Mouse (Mus musculus) lung, embryonic 16.5 days (tissue): ENCODE measurements around the gene Ptprj. TPM values are rescaled to one million over a fixed set of nuclear protein-coding genes. Genes with fewer than 3 reads are reported as not detected.
A peak's percentile ranks its signal among the peaks of the same experiment; 100 is the strongest.

Source experiments
- ATAC-seq: fragments of 200-750 bp; cut with Nextera tagmentation; 2 replicates; pipeline ENCODE4 v1.8.0; 2017; ENCODE audit warnings: low read depth, mild to moderate bottlenecking, moderate library complexity
- H3K27ac ChIP-seq: fragments of 300-500 bp; sonication (generic); 2 replicates; pipeline ENCODE4 v1.5.1; 2014; ENCODE audit warnings: mild to moderate bottlenecking, control low read depth, low read length
- H3K27me3 ChIP-seq: fragments of 300-500 bp; sonication (generic); 2 replicates; pipeline ENCODE4 v1.6.1; 2014; ENCODE audit warnings: low read depth, low read length, mixed read lengths; ENCODE audit not compliant: control insufficient read depth, insufficient read depth
- H3K36me3 ChIP-seq: fragments of 300-500 bp; sonication (generic); 2 replicates; pipeline ENCODE4 v1.6.1; 2014; ENCODE audit warnings: low read length; ENCODE audit not compliant: control insufficient read depth, insufficient read depth
- H3K4me1 ChIP-seq: fragments of 300-500 bp; sonication (generic); replicated peaks from 2 replicates; pipeline ENCODE4 v1.6.1; 2014; ENCODE audit warnings: low read length, mixed read lengths; ENCODE audit not compliant: control insufficient read depth, insufficient read depth
- H3K4me2 ChIP-seq: fragments of 300-500 bp; sonication (generic); 2 replicates; pipeline ENCODE4 v1.6.1; 2014; ENCODE audit warnings: low read depth, low read length, control low read depth
- H3K4me3 ChIP-seq: fragments of 300-500 bp; sonication (generic); 2 replicates; pipeline ENCODE4 v1.5.1; 2014; ENCODE audit warnings: mild to moderate bottlenecking, low read length, control low read depth
- H3K9ac ChIP-seq: fragments of 300-500 bp; sonication (generic); 2 replicates; pipeline ENCODE4 v1.6.1; 2014; ENCODE audit warnings: low read length, control low read depth
- H3K9me3 ChIP-seq: fragments of 300-500 bp; sonication (generic); 2 replicates; pipeline ENCODE4 v1.6.1; 2016; ENCODE audit warnings: low read length; ENCODE audit not compliant: control insufficient read depth
- WGBS: fragments of 180-500 bp; shearing (Covaris S2); extraction: QIAGEN DNeasy Blood & Tissue Kit; methylation state at CpG from one replicate; pipeline ENCODE4 v1.1.7; 2014; 5-methylcytosine and 5-hydroxymethylcytosine counted together
- polyA plus RNA-seq: library from polyadenylated mRNA; unstranded; fragments of >200 nt; fragmentation: Nextera tagmentation; extraction: Ambion mirVana; gene quantifications from 2 replicates; pipeline ENCODE4 v1.2.1, GENCODE M21; 2015

Ptprj gene
- polyA plus RNA-seq, 1 experiment from 2014 or later = 2.7 TPM

DNA sequence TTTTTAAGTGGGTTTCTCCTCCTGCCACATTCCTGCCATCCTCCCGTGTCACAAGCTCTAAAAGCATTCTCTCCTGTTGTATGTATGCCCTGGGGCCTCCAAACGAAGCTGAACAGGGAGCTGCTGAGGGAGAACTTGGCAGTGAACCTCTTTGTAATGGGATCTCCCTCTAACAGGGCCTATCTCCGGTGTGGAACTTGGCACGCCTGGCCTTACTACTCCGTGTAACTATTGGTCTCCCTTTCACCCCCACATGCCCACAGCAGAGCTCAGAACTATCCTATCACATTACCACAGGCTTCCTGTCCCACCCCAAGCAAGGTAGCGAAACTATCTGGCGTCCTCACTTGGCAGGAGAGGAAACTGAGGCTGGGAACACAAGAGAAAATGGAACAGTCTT is 14.4 kb downstream of the Ptprj start:
- Histone ChIP-seq H3K4me3 (no peak overlapping the region), H3K27me3 (no peaks in the 10 kb centered on the region), H3K4me1 (peaks cover 9% of the 10 kb centered on the region; the same call in 1 of the 2 replicates), H3K27ac (no peak overlapping the region), H3K36me3 (no peaks in the 10 kb centered on the region), H3K9me3 (no peaks in the 10 kb centered on the region), H3K4me2 (no peak overlapping the region), H3K9ac (no peak overlapping the region)
- peak; percentile 15; the same call in 1 of the 2 replicates for ATAC-seq
- WGBS = 47% methylated on average over 7 of the region's 7 CpGs

DNA sequence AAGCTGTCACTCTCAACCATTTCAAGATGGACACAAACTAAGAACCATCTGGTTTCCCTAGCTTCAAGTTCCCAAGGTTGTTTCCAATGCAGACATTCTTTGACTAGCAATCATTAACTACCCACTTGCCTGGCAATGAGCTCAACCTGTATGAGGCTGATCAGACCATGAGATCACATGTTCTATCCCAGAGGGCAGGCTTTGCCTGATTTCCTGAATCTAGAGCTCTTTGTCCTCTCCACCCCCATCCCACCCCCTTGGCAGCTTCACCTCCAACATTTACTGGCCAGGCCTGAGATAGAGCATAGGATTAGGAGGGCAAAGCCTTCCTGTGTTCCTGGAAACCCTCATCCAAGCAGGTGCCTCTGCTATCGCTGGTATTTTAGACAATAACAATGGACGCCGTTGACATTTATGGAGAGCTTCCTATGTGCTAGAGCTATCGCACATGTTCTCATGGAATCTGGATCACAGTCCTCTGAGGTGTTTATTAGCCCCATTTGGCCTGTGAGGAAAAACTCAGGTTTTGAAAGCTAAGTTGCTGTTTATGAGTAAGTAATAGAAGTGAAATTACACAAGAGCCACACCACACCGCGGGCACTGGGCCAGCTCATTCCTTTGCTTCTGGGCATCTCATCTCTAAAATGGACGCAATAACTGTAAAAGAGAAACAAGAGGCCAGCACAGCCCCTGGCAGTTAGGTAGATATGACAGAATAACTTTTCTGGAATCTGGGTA is 15.1 kb downstream of the Ptprj start:
- WGBS = 83% methylated on average over 7 of the region's 7 CpGs

DNA sequence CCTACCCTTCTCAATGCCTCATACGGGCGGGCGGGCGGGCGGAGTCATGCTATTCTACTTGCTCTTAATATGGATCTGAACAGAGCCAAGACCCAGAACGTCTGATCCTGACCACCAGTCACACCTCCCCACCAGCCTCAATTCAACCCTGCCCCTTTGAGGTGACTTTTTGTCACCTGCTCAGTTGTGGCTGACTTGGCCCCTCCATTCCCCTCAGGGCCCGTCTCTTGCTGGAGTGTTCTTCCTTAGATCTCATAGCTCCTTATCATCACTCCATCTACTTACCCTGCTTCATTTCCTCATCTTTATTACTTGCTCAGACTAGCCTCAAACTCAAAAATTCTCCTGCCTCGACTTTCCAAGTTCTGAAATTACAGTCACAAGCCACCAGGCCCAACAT is 15.9 kb downstream of the Ptprj start:
- no peak overlapping the region for H3K4me3 ChIP-seq
- no peak for ATAC-seq
- H3K4me2 ChIP-seq = no peak overlapping the region
- no peaks in the 10 kb centered on the region for H3K9me3 ChIP-seq
- no peaks in the 10 kb centered on the region for H3K27me3 ChIP-seq
- H3K4me1 ChIP-seq = peaks cover 12% of the 10 kb centered on the region; the same call in 1 of the 2 replicates
- no peaks in the 10 kb centered on the region for H3K36me3 ChIP-seq
- WGBS = 81% methylated on average over 8 of the region's 8 CpGs
- H3K9ac ChIP-seq = no peak overlapping the region
- H3K27ac ChIP-seq = no peak overlapping the region

More for the DNA sequence above, 15.1 kb downstream of the Ptprj start:
- Histone ChIP-seq H3K4me2 (no peak overlapping the region), H3K9me3 (no peaks in the 10 kb centered on the region), H3K27ac (no peak overlapping the region), H3K4me3 (no peak overlapping the region), H3K4me1 (peaks cover 12% of the 10 kb centered on the region; the same call in 1 of the 2 replicates), H3K9ac (no peak overlapping the region), H3K36me3 (no peaks in the 10 kb centered on the region), H3K27me3 (no peaks in the 10 kb centered on the region)
- no peak for ATAC-seq

DNA sequence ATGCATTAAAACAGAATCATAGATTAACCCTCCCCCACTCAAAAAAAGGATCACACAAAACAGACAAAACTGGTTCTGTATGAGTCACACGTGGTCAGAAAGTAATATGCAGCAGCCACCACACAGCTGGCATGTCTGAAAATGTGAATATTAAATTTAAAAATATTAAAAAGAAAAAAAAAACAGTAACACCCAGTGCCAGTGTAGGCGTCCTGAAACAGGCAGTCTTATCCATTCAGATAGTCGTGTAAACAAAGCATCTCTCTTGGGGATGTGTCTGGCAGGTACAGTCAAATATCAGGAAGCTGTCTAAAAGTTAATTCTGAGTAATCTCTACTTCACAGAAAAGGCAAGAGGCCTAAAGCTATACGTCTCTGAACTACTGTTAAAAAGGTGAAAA is 17.3 kb downstream of the Ptprj start:
- ATAC-seq = no peak
- Histone ChIP-seq H3K36me3 (no peaks in the 10 kb centered on the region), H3K9ac (no peak overlapping the region), H3K27me3 (no peaks in the 10 kb centered on the region), H3K4me1 (peaks cover 12% of the 10 kb centered on the region; the same call in 1 of the 2 replicates), H3K4me2 (no peak overlapping the region), H3K27ac (no peak overlapping the region), H3K9me3 (no peaks in the 10 kb centered on the region), H3K4me3 (no peak overlapping the region)
- 61% methylated on average over 4 of the region's 4 CpGs for WGBS

DNA sequence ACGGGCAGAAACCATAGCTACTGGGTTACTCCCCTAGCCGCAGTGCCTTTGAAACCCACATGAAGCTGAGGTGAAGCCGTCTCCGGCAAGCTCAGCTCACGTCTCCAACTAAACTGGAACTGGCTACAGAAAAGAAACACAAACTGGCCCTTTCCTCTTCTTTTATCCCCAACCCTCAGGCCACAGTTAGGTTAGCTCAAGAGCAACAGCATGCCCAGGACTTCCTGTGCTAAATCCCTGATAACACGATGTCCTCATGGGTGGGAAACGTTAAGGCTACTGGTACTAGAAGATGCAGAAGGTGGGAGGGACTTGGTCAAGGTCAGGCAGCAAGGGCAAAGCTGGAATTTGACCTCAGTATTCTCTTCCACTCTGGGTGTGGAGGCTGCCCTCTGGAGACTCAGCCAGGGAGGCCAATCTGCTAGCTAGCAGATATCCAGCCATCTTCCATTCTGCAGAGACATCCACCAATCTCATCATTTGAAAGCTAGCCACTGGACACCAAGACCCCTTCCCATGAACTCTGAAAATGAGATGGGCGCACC is 18.2 kb downstream of the Ptprj start:
- H3K4me2 ChIP-seq = no peak overlapping the region
- H3K4me3 ChIP-seq = no peak overlapping the region
- peaks cover 12% of the 10 kb centered on the region; the same call in 1 of the 2 replicates for H3K4me1 ChIP-seq
- WGBS = 58% methylated on average over 8 of the region's 8 CpGs
- no peaks in the 10 kb centered on the region for H3K27me3 ChIP-seq
- no peak for ATAC-seq
- no peaks in the 10 kb centered on the region for H3K36me3 ChIP-seq
- H3K9ac ChIP-seq = no peak overlapping the region
- H3K27ac ChIP-seq = no peak overlapping the region
- no peaks in the 10 kb centered on the region for H3K9me3 ChIP-seq

DNA sequence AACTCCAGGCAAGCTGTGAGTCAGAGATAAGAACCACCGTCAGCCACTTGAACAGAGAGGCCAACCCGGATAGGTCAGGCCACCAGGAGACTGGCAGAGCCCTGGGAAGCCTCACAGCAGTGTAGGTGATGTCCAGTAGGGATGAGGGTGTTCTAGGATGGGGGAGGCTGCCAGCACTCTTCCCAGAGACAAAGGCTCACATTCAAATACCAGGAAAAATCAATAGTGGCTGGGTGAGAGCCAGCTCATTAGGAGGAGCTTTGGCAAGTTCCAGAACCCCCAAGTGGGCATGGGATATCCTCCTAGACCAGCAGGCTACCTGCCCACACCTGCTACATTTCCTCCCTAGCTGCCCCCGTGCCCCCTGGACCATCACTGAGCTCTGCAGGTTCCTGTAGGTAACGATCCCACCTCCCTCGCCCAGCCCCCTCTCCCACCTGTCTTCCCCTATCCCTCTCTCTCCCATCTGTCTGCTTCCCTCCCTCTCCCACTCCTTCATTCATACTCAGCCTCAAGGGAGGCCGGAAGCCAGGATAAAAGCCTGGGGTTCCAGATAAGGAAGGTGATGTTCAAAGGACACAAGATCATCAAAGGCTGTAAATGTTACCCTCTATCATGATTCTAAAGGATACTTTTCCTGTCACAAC is 20.1 kb downstream of the Ptprj start:
- no peak overlapping the region for H3K4me3 ChIP-seq
- H3K4me1 ChIP-seq = peaks cover 10% of the 10 kb centered on the region; the same call in 1 of the 2 replicates
- no peak overlapping the region for H3K4me2 ChIP-seq
- peak; percentile 44; the same call in 1 of the 2 replicates for ATAC-seq
- no peaks in the 10 kb centered on the region for H3K36me3 ChIP-seq
- no peak overlapping the region for H3K27ac ChIP-seq
- no peaks in the 10 kb centered on the region for H3K27me3 ChIP-seq
- H3K9ac ChIP-seq = no peak overlapping the region
- WGBS = 30% methylated on average over 6 of the region's 6 CpGs
- no peaks in the 10 kb centered on the region for H3K9me3 ChIP-seq

DNA sequence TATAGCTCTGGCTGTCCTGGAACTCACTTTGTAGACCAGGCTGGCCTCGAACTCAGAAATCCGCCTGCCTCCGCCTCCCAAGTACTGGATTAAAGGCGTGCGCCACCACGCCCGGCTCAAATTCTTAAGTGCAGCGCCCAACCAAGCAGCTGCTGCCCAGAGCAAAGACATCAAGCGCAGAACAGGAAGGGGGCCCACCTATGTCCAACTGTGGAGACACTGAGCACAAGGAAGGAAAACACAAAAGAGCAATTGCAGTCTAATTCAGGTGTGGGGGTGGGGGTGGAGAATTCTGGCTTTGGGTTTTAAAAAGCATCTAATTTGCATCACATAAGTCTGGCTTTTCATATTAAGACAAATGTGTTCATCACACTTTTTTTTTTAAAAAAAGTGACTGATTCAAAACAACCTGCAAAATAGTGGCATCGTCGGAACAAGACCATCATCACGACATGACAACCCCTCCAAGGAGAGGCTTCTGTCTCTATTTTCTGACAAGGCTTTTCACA is 20.7 kb downstream of the Ptprj start:
- no peak overlapping the region for H3K9ac ChIP-seq
- peaks cover 7% of the 10 kb centered on the region; the same call in 1 of the 2 replicates for H3K4me1 ChIP-seq
- ATAC-seq = no peak
- WGBS = 65% methylated on average over 12 of the region's 12 CpGs
- no peaks in the 10 kb centered on the region for H3K36me3 ChIP-seq
- no peaks in the 10 kb centered on the region for H3K27me3 ChIP-seq
- no peak overlapping the region for H3K4me2 ChIP-seq
- no peak overlapping the region for H3K27ac ChIP-seq
- H3K9me3 ChIP-seq = no peaks in the 10 kb centered on the region
- no peak overlapping the region for H3K4me3 ChIP-seq

DNA sequence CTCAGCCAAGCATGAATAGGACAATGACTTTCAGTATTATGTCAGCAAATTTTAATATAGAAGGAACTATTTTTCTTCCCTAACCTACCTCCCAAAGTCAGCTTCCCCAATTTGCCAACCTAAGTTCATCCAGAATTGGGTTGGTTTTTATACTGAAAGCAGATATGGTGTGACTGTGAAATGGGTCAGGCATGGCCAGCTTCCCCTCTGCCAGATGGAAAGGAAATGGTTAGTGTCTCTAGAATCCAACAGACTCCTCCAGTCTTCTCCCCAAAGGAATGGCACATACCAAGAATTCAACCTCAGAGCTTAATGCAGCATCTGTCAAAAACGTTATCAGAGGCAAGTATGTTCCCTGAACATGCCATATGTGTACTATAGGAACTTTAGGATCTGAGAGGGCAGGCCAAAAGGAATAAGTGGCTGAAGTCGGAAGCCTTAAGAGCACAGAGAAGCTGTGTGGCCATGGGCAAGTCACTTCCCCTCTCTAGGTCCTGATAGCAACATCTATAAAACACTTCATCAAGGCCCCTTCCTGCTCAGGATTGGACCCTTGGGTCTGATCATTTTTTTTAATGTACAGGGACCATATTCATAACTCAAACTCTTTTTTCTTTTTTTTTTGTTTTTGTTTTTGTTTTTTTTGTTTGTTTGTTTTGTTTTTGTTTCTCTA is 21.3 kb downstream of the Ptprj start:
- H3K27ac ChIP-seq = no peak overlapping the region
- no peaks in the 10 kb centered on the region for H3K36me3 ChIP-seq
- peaks cover 7% of the 10 kb centered on the region; the same call in 1 of the 2 replicates for H3K4me1 ChIP-seq
- no peak overlapping the region for H3K4me3 ChIP-seq
- no peak overlapping the region for H3K4me2 ChIP-seq
- no peaks in the 10 kb centered on the region for H3K27me3 ChIP-seq
- no peak overlapping the region for H3K9ac ChIP-seq
- WGBS = 68% methylated on average over 2 of the region's 2 CpGs
- H3K9me3 ChIP-seq = no peaks in the 10 kb centered on the region
- ATAC-seq = no peak

DNA sequence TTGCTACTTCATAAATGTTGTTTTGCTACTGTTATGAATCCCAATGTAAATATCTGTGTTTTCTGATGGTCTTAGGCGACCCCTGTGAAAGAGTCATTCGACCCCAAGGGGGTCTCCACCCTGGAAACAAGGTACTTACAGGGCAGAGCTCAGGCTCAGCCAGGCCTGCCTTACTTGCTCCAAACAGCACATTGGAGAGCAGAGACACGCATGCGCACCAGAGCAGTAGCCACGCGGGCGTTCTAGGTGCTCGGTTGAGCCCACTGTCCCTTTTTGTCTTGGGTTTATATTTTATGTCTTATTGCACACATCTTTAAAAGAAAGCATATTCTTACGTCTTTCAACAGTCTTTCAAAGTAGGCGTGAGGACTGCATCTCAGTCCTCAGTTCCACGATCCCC is 22.1 kb downstream of the Ptprj start:
- no peak for ATAC-seq

More for the DNA sequence above, 22.1 kb downstream of the Ptprj start:
- Histone ChIP-seq H3K27ac (no peak overlapping the region), H3K9me3 (no peaks in the 10 kb centered on the region), H3K4me3 (no peak overlapping the region), H3K9ac (no peak overlapping the region), H3K4me2 (no peak overlapping the region), H3K4me1 (peaks cover 7% of the 10 kb centered on the region; the same call in 1 of the 2 replicates), H3K27me3 (no peaks in the 10 kb centered on the region), H3K36me3 (no peaks in the 10 kb centered on the region)
- 82% methylated on average over 11 of the region's 11 CpGs for WGBS
